Mouse (Mus musculus) MEL (cell line): ENCODE data around the gene Angptl4. TPM values are rescaled to one million over a fixed set of nuclear protein-coding genes. Genes with fewer than 3 reads are reported as not detected.
"Not testable (repeated sequence)": the region's sequence is repeated elsewhere in the genome, so short reads cannot be mapped to it uniquely, and the experiment has no call there.

Source experiments
- DNase-seq: peaks from one replicate; pipeline ENCODE4 v3.0.0; 2011; ENCODE audit warnings: low read depth, low spot score
- H3K27ac ChIP-seq: 2 replicates; pipeline ENCODE4 v1.5.1; 2012; ENCODE audit warnings: low read depth, mild to moderate bottlenecking, control low read depth, low read length, moderate library complexity; ENCODE audit not compliant: control insufficient read depth
- H3K27me3 ChIP-seq, 2 experiments: fragments of 150-350 bp in 1 of 2; sonication (generic) in 1 of 2; 2 replicates each; pipeline ENCODE4 v1.6.1; 2012; ENCODE audit warnings: low read length in 2 of 2, mild to moderate bottlenecking in 2 of 2, improper control_type of control experiment in 1 of 2, moderate library complexity in 1 of 2; ENCODE audit not compliant: insufficient read depth in 2 of 2, control insufficient read depth in 1 of 2
- H3K36me3 ChIP-seq, 2 experiments: 2 replicates each; pipeline ENCODE4 v1.6.1; 2012 to 2014; ENCODE audit warnings: low read length in 2 of 2, improper control_type of control experiment in 1 of 2, inconsistent platforms in 1 of 2, mild to moderate bottlenecking in 1 of 2; ENCODE audit not compliant: insufficient read depth in 2 of 2, control insufficient read depth in 1 of 2
- H3K4me1 ChIP-seq, 2 experiments: fragments of 150-350 bp in 1 of 2; sonication (generic) in 1 of 2; 2 replicates each; pipeline ENCODE4 v1.6.1; 2012; ENCODE audit warnings: low read length in 2 of 2, improper control_type of control experiment in 1 of 2, mild to moderate bottlenecking in 1 of 2; ENCODE audit not compliant: insufficient read depth in 2 of 2, control insufficient read depth in 1 of 2
- H3K4me3 ChIP-seq, 2 experiments: fragments of 150-350 bp in 1 of 2; sonication (generic) in 1 of 2; 2 replicates each; pipeline ENCODE4 v1.5.1; 2012; ENCODE audit warnings: low read depth in 2 of 2, low read length in 2 of 2, mild to moderate bottlenecking in 2 of 2, moderate library complexity in 2 of 2, control low read depth in 1 of 2, improper control_type of control experiment in 1 of 2; ENCODE audit not compliant: control insufficient read depth in 1 of 2, insufficient read depth in 1 of 2
- H3K79me2 ChIP-seq: 2 replicates; pipeline ENCODE4 v1.6.1; 2012; ENCODE audit warnings: mild to moderate bottlenecking, low read length, moderate library complexity; ENCODE audit not compliant: control insufficient read depth, poor library complexity, insufficient read depth
- H3K9ac ChIP-seq: 2 replicates; pipeline ENCODE4 v1.6.1; 2012; ENCODE audit warnings: low read depth, mild to moderate bottlenecking, control low read depth, low read length, moderate library complexity; ENCODE audit not compliant: control insufficient read depth, poor library complexity, severe bottlenecking
- H3K9me3 ChIP-seq: fragments of 150-350 bp; sonication (generic); replicated peaks from 2 replicates; pipeline ENCODE4 v1.6.1; 2012; ENCODE audit warnings: mild to moderate bottlenecking, low read length, improper control_type of control experiment, moderate library complexity; ENCODE audit not compliant: insufficient read depth
- BHLHE40 ChIP-seq: IDR thresholded peaks from 2 replicates; pipeline ENCODE4 v1.6.1; 2012; ENCODE audit warnings: low read depth, mild to moderate bottlenecking, inconsistent platforms, low read length, improper control_type of control experiment, borderline replicate concordance
- E2F4 ChIP-seq: IDR thresholded peaks from 2 replicates; pipeline ENCODE4 v1.6.1; 2011; ENCODE audit warnings: low read depth, low read length, improper control_type of control experiment, borderline replicate concordance
- ELF1 ChIP-seq: IDR thresholded peaks from 2 replicates; pipeline ENCODE4 v1.6.1; 2014; ENCODE audit warnings: low read depth, mild to moderate bottlenecking, inconsistent platforms, low read length, improper control_type of control experiment, moderate library complexity
- EP300 ChIP-seq, 2 experiments: IDR thresholded peaks; 2 replicates each; pipeline ENCODE4 v1.6.1; 2011; ENCODE audit warnings: improper control_type of control experiment in 2 of 2, low read length in 2 of 2, low read depth in 1 of 2, mild to moderate bottlenecking in 1 of 2
- JUND ChIP-seq: IDR thresholded peaks from 2 replicates; pipeline ENCODE4 v1.6.1; 2011; ENCODE audit warnings: low read depth, mild to moderate bottlenecking, improper control_type of control experiment, low read length
- KAT2A ChIP-seq: conservative IDR thresholded peaks from 2 replicates; pipeline ENCODE4 v1.6.1; 2012; ENCODE audit warnings: low read depth, low read length, improper control_type of control experiment, inconsistent platforms
- MAZ ChIP-seq: IDR thresholded peaks from 2 replicates; pipeline ENCODE4 v1.6.1; 2012; ENCODE audit warnings: low read depth, mild to moderate bottlenecking, inconsistent platforms, low read length, improper control_type of control experiment
- POLR2AphosphoS5 ChIP-seq: IDR thresholded peaks from 2 replicates; pipeline ENCODE4 v1.6.1; 2012; ENCODE audit warnings: low read depth, borderline replicate concordance, mild to moderate bottlenecking, inconsistent platforms, low read length, moderate library complexity, mixed read lengths
- RAD21 ChIP-seq: IDR thresholded peaks from 2 replicates; pipeline ENCODE4 v1.6.1; 2011; ENCODE audit warnings: mild to moderate bottlenecking, low read depth, low read length, improper control_type of control experiment
- SIN3A ChIP-seq: IDR thresholded peaks from 2 replicates; pipeline ENCODE4 v1.6.1; 2012; ENCODE audit warnings: low read length, improper control_type of control experiment, inconsistent platforms
- TBP ChIP-seq: IDR thresholded peaks from 2 replicates; pipeline ENCODE4 v1.8.0; 2011; ENCODE audit warnings: low read depth, low read length, improper control_type of control experiment
- TCF12 ChIP-seq: IDR thresholded peaks from 2 replicates; pipeline ENCODE4 v1.6.1; 2014; ENCODE audit warnings: low read depth, mild to moderate bottlenecking, inconsistent platforms, low read length, improper control_type of control experiment, moderate library complexity
- ZC3H11A ChIP-seq: IDR thresholded peaks from 2 replicates; pipeline ENCODE4 v1.6.1; 2012; ENCODE audit warnings: low read depth, mild to moderate bottlenecking, inconsistent platforms, low read length, improper control_type of control experiment
- ZMIZ1 ChIP-seq: IDR thresholded peaks from 2 replicates; pipeline ENCODE4 v1.6.1; 2012; ENCODE audit warnings: low read depth, mild to moderate bottlenecking, inconsistent platforms, low read length, improper control_type of control experiment, moderate library complexity
- polyA plus RNA-seq, 2 experiments: library from polyadenylated mRNA; stranded (reverse) in 1 of 2; unstranded in 1 of 2; fragments of >175 nt in 1 of 2; fragments of >200 nt in 1 of 2; gene quantifications; 2 replicates each; pipeline versions ENCODE4 v1.2.1 to v1.2.4; 2012; ENCODE audit warnings: low replicate concordance in 2 of 2, low read depth in 1 of 2; ENCODE audit not compliant: insufficient read length in 2 of 2, insufficient read depth in 1 of 2, missing spikeins in 1 of 2
- total RNA-seq: library from RNA; depleted of rRNA; stranded (reverse); fragments of 300-350 nt; gene quantifications from 2 replicates; pipeline ENCODE4 v1.2.3, GENCODE M21; 2012

Gene Angptl4
- total and polyA plus RNA-seq, 3 experiments = 13.5 to 15.8 TPM; not detected in 1

DNA sequence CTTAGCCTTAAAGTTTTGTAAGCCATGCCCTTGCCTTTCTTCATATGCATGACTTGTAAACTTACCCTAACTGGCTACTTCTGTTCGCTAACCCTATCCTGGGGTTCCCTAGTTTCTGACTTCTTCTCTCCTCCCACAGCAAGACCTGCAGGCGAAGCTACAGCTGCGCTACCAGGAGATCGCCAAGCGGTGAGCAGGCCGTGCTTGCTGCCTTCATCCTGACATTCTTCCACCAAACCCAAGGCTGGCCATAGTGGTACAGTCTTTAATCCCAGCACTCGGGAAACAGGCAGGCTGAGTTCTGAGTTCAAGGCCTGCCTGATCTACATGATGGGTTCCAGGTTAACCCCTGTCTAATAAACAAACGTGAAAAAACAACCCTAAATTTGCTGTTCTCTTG lies 43.8 kb upstream of the Angptl4 start:
- no peak for TF ChIP-seq SIN3A
- no peak for TF ChIP-seq POLR2AphosphoS5
- TF ChIP-seq TBP = no peak
- TF ChIP-seq E2F4 = no peak
- no peak for TF ChIP-seq RAD21
- no peak for TF ChIP-seq ELF1
- TF ChIP-seq BHLHE40 = no peak
- TF ChIP-seq ZC3H11A = no peak
- TF ChIP-seq JUND = no peak
- TF ChIP-seq ZMIZ1 = no peak
- no peak for TF ChIP-seq MAZ
- no peak for TF ChIP-seq KAT2A
- no peak for TF ChIP-seq TCF12
- TF ChIP-seq EP300 (IDR thresholded peaks at IDR 0.05; ENCODE audit: low read depth in 1 of 2, low read length in 2 of 2) = no peak
- Histone ChIP-seq H3K9me3 (no peaks in the 10 kb centered on the region), H3K27me3 (no peaks in the 10 kb centered on the region), H3K79me2 (peaks cover 42% of the 10 kb centered on the region), H3K4me3 (peak overlapping the region; percentile 85 to 93), H3K36me3 (peaks cover 23 to 27% of the 10 kb centered on the region in 2 experiments), H3K9ac (peak overlapping the region; percentile 90), H3K27ac (no peak overlapping the region), H3K4me1 (peaks cover 0 to 11% of the 10 kb centered on the region in 2 experiments; a peak in 2 of 4 replicates)
- peak; percentile 31 for DNase-seq

- H3K36me3 ChIP-seq = peaks cover 18 to 27% of the 10 kb centered on the region in 2 experiments
- H3K9ac ChIP-seq = peak overlapping the region; percentile 90
- peaks cover 0 to 11% of the 10 kb centered on the region in 2 experiments; a peak in 2 of 4 replicates for H3K4me1 ChIP-seq
Measured at GRCm38 (mm10) chr17:33824997-33825330, 43.3 kb upstream of the Angptl4 start.

More at GRCm38 (mm10) chr17:33824997-33825330, 43.3 kb upstream of the Angptl4 start:
- H3K9me3 ChIP-seq, H3K27me3 ChIP-seq: not testable (repeated sequence)
- Histone ChIP-seq H3K79me2 (peaks cover 42% of the 10 kb centered on the region), H3K4me3 (peak overlapping the region; percentile 85 to 93), H3K27ac (peak overlapping the region; percentile 77)
- peak; percentile 31 for DNase-seq
